28 mouse cellular contexts compared by ENCODE assay signal in genomic region chr7:130613973-130614372, GRCm38 (mm10). TPM values are rescaled to one million over a fixed set of nuclear protein-coding genes. Genes with fewer than 3 reads are reported as not detected.
A peak's percentile ranks its signal among the peaks of the same experiment; 100 is the strongest.
DNase-seq lines count a peak whose midpoint lies in the region; ATAC-seq and TF ChIP-seq lines count a peak whose summit lies in the region.
"Had no signal": no experiment of that assay in that cellular context is flagged by ENCODE, and none has a peak within 500 bp of the region (broad histone marks: within the 10 kb centered on the region; RNA-seq: fewer than 3 reads in every experiment).

No protein-coding gene starts in this region.

- ATAC-seq in midbrain, postnatal 0 days (ENCODE audit: low FRiP score) = no peak
- no peak for ATAC-seq in forebrain, embryonic 11.5 days (replicated peaks; ENCODE audit: low FRiP score)
- ATAC-seq: forebrain, embryonic 13.5 days; inflammation-experienced regulatory T-cells, adult 6 months; liver, embryonic 12.5 days; liver, postnatal 0 days; midbrain, embryonic 13.5 days had no signal

- no peak for TF ChIP-seq CTCF in midbrain, postnatal 0 days (IDR thresholded peaks at IDR 0.05)

- H3K9me3 ChIP-seq in heart, embryonic 10.5 days = no peaks in the 10 kb centered on the region
- H3K9me3 ChIP-seq in midbrain, postnatal 0 days (ENCODE audit: low read length) = no peaks in the 10 kb centered on the region
- H3K9me3 ChIP-seq in midbrain, embryonic 10.5 days (replicated peaks) = no peaks in the 10 kb centered on the region
- H3K9me3 ChIP-seq in forebrain, embryonic 11.5 days (ENCODE audit: control insufficient read depth, low read length) = no peaks in the 10 kb centered on the region
- H3K9me3 ChIP-seq: forebrain, embryonic 13.5 days; hindbrain, embryonic 13.5 days; kidney, embryonic 15.5 days; liver, embryonic 12.5 days; midbrain, embryonic 13.5 days; neural tube, embryonic 15.5 days had no signal

- H3K4me3 ChIP-seq in heart, embryonic 10.5 days = no peak overlapping the region
- no peak overlapping the region for H3K4me3 ChIP-seq in midbrain, postnatal 0 days (ENCODE audit: low read depth, low read length)
- H3K4me3 ChIP-seq in midbrain, embryonic 10.5 days = no peak overlapping the region
- no peak overlapping the region for H3K4me3 ChIP-seq in forebrain, embryonic 11.5 days (ENCODE audit: low read depth, low read length)
- H3K4me3 ChIP-seq: forebrain, embryonic 13.5 days; hindbrain, embryonic 13.5 days; kidney, embryonic 15.5 days; layer of hippocampus, adult 2 months; left cerebral cortex, adult 2 months; liver, embryonic 12.5 days; midbrain, embryonic 13.5 days; neural tube, embryonic 15.5 days had no signal

- no peak overlapping the region for H3K9ac ChIP-seq in midbrain, postnatal 0 days (replicated peaks; ENCODE audit: low read length, poor library complexity, severe bottlenecking)
- H3K9ac ChIP-seq in forebrain, embryonic 11.5 days (ENCODE audit: low read length) = no peak overlapping the region
- H3K9ac ChIP-seq: forebrain, embryonic 13.5 days; hindbrain, embryonic 13.5 days; kidney, embryonic 15.5 days; liver, embryonic 12.5 days; liver, postnatal 0 days; midbrain, embryonic 13.5 days; neural tube, embryonic 15.5 days had no signal

- H3K27me3 ChIP-seq in heart, embryonic 10.5 days (ENCODE audit: insufficient read depth, poor library complexity, severe bottlenecking) = 0 out of 2 replicates have a peak, but pooled peaks cover 4% of the 10 kb centered on the region
- H3K27me3 ChIP-seq in midbrain, postnatal 0 days (ENCODE audit: insufficient read depth, low read length) = no peaks in the 10 kb centered on the region
- no peaks in the 10 kb centered on the region; the same call in 1 of the 2 replicates for H3K27me3 ChIP-seq in midbrain, embryonic 10.5 days (ENCODE audit: low read depth, poor library complexity, severe bottlenecking)
- no peaks in the 10 kb centered on the region for H3K27me3 ChIP-seq in forebrain, embryonic 11.5 days (ENCODE audit: control insufficient read depth, insufficient read depth, low read length)
- H3K27me3 ChIP-seq: forebrain, embryonic 13.5 days; liver, embryonic 12.5 days; midbrain, embryonic 13.5 days; neural tube, embryonic 15.5 days had no signal

- no peaks in the 10 kb centered on the region for H3K36me3 ChIP-seq in heart, embryonic 10.5 days
- H3K36me3 ChIP-seq in midbrain, postnatal 0 days (ENCODE audit: insufficient read depth, low read length) = no peaks in the 10 kb centered on the region
- no peaks in the 10 kb centered on the region for H3K36me3 ChIP-seq in midbrain, embryonic 10.5 days
- H3K36me3 ChIP-seq in forebrain, embryonic 11.5 days (ENCODE audit: control insufficient read depth, insufficient read depth, low read length) = no peaks in the 10 kb centered on the region
- H3K36me3 ChIP-seq: hindbrain, embryonic 13.5 days; kidney, embryonic 15.5 days; liver, embryonic 12.5 days; midbrain, embryonic 13.5 days; neural tube, embryonic 15.5 days had no signal

- no peak overlapping the region for H3K4me2 ChIP-seq in midbrain, postnatal 0 days (ENCODE audit: low read depth, low read length, poor library complexity, severe bottlenecking)
- H3K4me2 ChIP-seq in forebrain, embryonic 11.5 days (ENCODE audit: low read depth, low read length, severe bottlenecking) = no peak overlapping the region
- H3K4me2 ChIP-seq: forebrain, embryonic 13.5 days; hindbrain, embryonic 13.5 days; kidney, embryonic 15.5 days; liver, embryonic 12.5 days; midbrain, embryonic 13.5 days; neural tube, embryonic 15.5 days had no signal

- DNase-seq in embryo, embryonic 11 days = peak; percentile 30
- DNase-seq in embryo, embryonic 9.5 days (ENCODE audit: extremely low spot score) = no peak
- no peak for DNase-seq in heart, embryonic 10.5 days (ENCODE audit: low spot score)
- no peak for DNase-seq in heart, adult 18-20 months
- DNase-seq in midbrain, postnatal 0 days (ENCODE audit: low spot score) = peak; percentile 22
- DNase-seq in midbrain, embryonic 10.5 days (ENCODE audit: low spot score) = no peak
- DNase-seq in skeletal muscle tissue, adult 2 months (ENCODE audit: low read depth, low spot score) = peak; percentile 48
- no peak for DNase-seq in forebrain, embryonic 11.5 days (ENCODE audit: low spot score)
- DNase-seq: cerebellum, adult 8-10 months; cerebellum, postnatal 25 days; kidney, adult 11 months; kidney, postnatal 25 days; liver, postnatal 0 days; lung, postnatal 36 days; right cerebral cortex, adult 18-20 months; thymus, adult 18-20 months; thymus, postnatal 36 days had no signal

- peaks cover 7% of the 10 kb centered on the region for H3K4me1 ChIP-seq in heart, embryonic 10.5 days
- no peaks in the 10 kb centered on the region for H3K4me1 ChIP-seq in midbrain, postnatal 0 days (ENCODE audit: insufficient read depth, low read length)
- peaks cover 10% of the 10 kb centered on the region for H3K4me1 ChIP-seq in midbrain, embryonic 10.5 days
- no peaks in the 10 kb centered on the region for H3K4me1 ChIP-seq in forebrain, embryonic 11.5 days (replicated peaks; ENCODE audit: control insufficient read depth, insufficient read depth, low read length)
- H3K4me1 ChIP-seq: forebrain, embryonic 13.5 days; hindbrain, embryonic 13.5 days; kidney, embryonic 15.5 days; liver, embryonic 12.5 days; neural tube, embryonic 15.5 days had no signal

- 58% methylated on average over 4 of the region's 4 CpGs for WGBS in heart, embryonic 10.5 days
- 48% methylated on average over 4 of the region's 4 CpGs for WGBS in midbrain, postnatal 0 days
- 87% methylated on average over 4 of the region's 4 CpGs for WGBS in midbrain, embryonic 10.5 days
- 81% methylated on average over 4 of the region's 4 CpGs for WGBS in forebrain, embryonic 11.5 days

- peak overlapping the region; percentile 18; the same call in 1 of the 2 replicates for H3K27ac ChIP-seq in heart, embryonic 10.5 days
- H3K27ac ChIP-seq in midbrain, postnatal 0 days (ENCODE audit: low read depth, low read length) = no peak overlapping the region
- H3K27ac ChIP-seq in midbrain, embryonic 10.5 days (replicated peaks) = no peak overlapping the region
- no peak overlapping the region for H3K27ac ChIP-seq in forebrain, embryonic 11.5 days (ENCODE audit: low read depth, low read length)
- H3K27ac ChIP-seq: forebrain, embryonic 13.5 days; hindbrain, embryonic 13.5 days; kidney, embryonic 15.5 days; layer of hippocampus, adult 2 months; left cerebral cortex, adult 2 months; liver, embryonic 12.5 days; midbrain, embryonic 13.5 days; neural tube, embryonic 15.5 days; stomach, postnatal 0 days had no signal

RNA-seq across cellular contexts. Expression of gene Tacc2, which starts 36.7 kb away (rescaled TPM):
- polyA plus RNA-seq in heart, embryonic 10.5 days (2016; fragmentation: Nextera tagmentation; extraction: Ambion mirVana) = 44.8 and 50.8 TPM in 2 replicates
- total RNA-seq in heart, adult 18-20 months (2021) = 100 to 1,000 TPM; 317 to 395 TPM
- 49.9 and 54.8 TPM in 2 replicates for total RNA-seq in midbrain, postnatal 0 days (2014; rRNA removed)
- polyA plus RNA-seq in midbrain, postnatal 0 days (2015; fragmentation: Nextera tagmentation; extraction: Ambion mirVana) = 52.4 and 55.9 TPM in 2 replicates
- polyA plus RNA-seq in midbrain, embryonic 10.5 days (2016; fragmentation: Nextera tagmentation; extraction: Ambion mirVana) = 40.9 and 47.7 TPM in 2 replicates
- 47.4 and 50.8 TPM in 2 replicates for polyA plus RNA-seq in forebrain, embryonic 11.5 days (2014; fragmentation: Nextera tagmentation; extraction: Ambion mirVana)
- total RNA-seq: monocyte, adult 5-6 weeks had no signal

RNA-seq across cellular contexts. Expression of gene Nsmce4a, which starts 41.1 kb away (rescaled TPM):
- polyA plus RNA-seq in heart, embryonic 10.5 days (2016; fragmentation: Nextera tagmentation; extraction: Ambion mirVana) = 131 and 152 TPM in 2 replicates
- total RNA-seq in heart, adult 18-20 months (2021) = 10 to 100 TPM; 39.3 to 44.3 TPM
- 38.7 and 46.1 TPM in 2 replicates for total RNA-seq in midbrain, postnatal 0 days (2014; rRNA removed)
- 67.7 and 67.9 TPM in 2 replicates for polyA plus RNA-seq in midbrain, postnatal 0 days (2015; fragmentation: Nextera tagmentation; extraction: Ambion mirVana)
- polyA plus RNA-seq in midbrain, embryonic 10.5 days (2016; fragmentation: Nextera tagmentation; extraction: Ambion mirVana) = 180 and 203 TPM in 2 replicates
- polyA plus RNA-seq in forebrain, embryonic 11.5 days (2014; fragmentation: Nextera tagmentation; extraction: Ambion mirVana) = 211 and 215 TPM in 2 replicates

Comparison
In these comparisons a context has a peak if more than half of its experiments do, and no peak if none do; other contexts are left out.
1. DNase-seq: peak in embryo, embryonic 11 days (single experiment), midbrain, postnatal 0 days (single experiment) and skeletal muscle tissue, adult 2 months (single experiment); none in embryo, embryonic 9.5 days (single experiment), heart, embryonic 10.5 days (single experiment), heart, adult 18-20 months (0 of 2), midbrain, embryonic 10.5 days (single experiment) and forebrain, embryonic 11.5 days (single experiment).